Mouse (Mus musculus): Measurements from ENCODE around the gene Lcn10. TPM values are rescaled to one million over a fixed set of nuclear protein-coding genes. Genes with fewer than 3 reads are reported as not detected.

Gene Lcn10
- not detected in 2 replicates for polyA plus RNA-seq (2012; ENCODE audit: insufficient read depth, insufficient read length, missing spikeins)

- Histone ChIP-seq H3K4me3 (ENCODE audit: insufficient read depth, low read depth, low read length) (no peak within 1 kb of the TSS), H3K4me1 (ENCODE audit: control insufficient read depth, insufficient read depth, insufficient read length, low read length) (no peaks in the 10 kb centered on the region), H3K27ac (replicated peaks; ENCODE audit: low read depth, low read length) (no peak within 1 kb of the TSS)
These were observed at the start of gene Lcn10 for GRCm38 (mm10) chr2:25682426-25682825. TSS of gene Lcn10 (plus strand) at chr2:25682726.

GRCm38 (mm10) chr2:25633616-25634015, 48.9 kb upstream of the Lcn10 start:
- Histone ChIP-seq H3K4me1 (ENCODE audit: control insufficient read depth, insufficient read depth, insufficient read length, low read length) (no peaks in the 10 kb centered on the region), H3K4me3 (ENCODE audit: insufficient read depth, low read depth, low read length) (no peak overlapping the region)

GRCm38 (mm10) chr2:25634046-25634445, 48.5 kb upstream of the Lcn10 start:
- Histone ChIP-seq H3K27ac (replicated peaks; ENCODE audit: low read depth, low read length) (no peak overlapping the region), H3K4me1 (ENCODE audit: control insufficient read depth, insufficient read depth, insufficient read length, low read length) (no peaks in the 10 kb centered on the region), H3K4me3 (ENCODE audit: insufficient read depth, low read depth, low read length) (no peak overlapping the region)

More at GRCm38 (mm10) chr2:25633616-25634015, 48.9 kb upstream of the Lcn10 start:
- no peak overlapping the region for H3K27ac ChIP-seq (replicated peaks; ENCODE audit: low read depth, low read length)

GRCm38 (mm10) chr2:25639890-25640289, 42.6 kb upstream of the Lcn10 start:
- no peak overlapping the region for H3K27ac ChIP-seq (replicated peaks; ENCODE audit: low read depth, low read length)
- H3K4me3 ChIP-seq (ENCODE audit: insufficient read depth, low read depth, low read length): no peak overlapping the region
- H3K4me1 ChIP-seq (ENCODE audit: control insufficient read depth, insufficient read depth, insufficient read length, low read length): no peaks in the 10 kb centered on the region

DNA sequence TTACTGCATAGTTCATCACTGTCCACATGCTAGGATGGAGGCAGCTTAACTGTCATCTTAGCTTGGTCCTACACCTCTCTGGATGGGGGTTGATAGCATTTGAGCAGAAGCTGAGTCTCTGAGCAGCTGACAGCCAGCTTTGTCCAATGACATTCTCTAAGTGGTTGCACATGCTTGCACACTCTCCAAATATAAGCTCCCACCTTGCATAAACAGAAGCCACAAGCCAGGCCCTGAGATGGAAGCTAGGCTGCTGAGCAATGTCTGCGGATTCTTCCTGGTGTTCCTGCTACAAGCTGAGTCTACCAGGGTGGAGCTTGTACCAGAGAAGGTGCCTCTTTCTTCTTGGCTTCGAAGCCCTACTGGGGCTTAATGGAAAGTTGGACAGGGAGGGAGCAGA, 29.6 kb upstream of the Lcn10 start, which contains the start of gene Lcn8:
TSS of gene Lcn8 (plus strand) at position 219 of the 400 bp plus-strand sequence.
- no peak within 1 kb of the TSS for H3K4me3 ChIP-seq (ENCODE audit: insufficient read depth, low read depth, low read length)

DNA sequence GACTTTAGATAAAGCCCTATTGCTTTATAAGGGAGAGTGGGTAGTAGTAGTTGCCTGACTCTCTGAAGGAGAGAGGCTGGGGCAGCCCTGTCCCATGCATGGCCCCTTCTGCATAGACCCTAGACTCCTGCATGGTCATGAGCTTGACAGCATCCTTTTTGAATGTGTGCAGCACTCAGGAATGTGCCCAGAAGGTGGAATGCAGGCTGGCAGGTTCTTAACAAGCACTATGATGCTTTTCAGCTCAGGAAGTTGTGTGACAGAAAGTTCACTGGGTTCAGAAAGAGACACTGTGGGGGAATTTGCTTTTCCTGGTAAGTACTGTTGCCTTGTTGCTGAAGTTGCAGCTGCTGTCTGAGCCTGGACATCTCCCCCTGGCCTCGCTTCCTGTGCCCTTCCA, 28.0 kb upstream of the Lcn10 start:
- Histone ChIP-seq H3K4me3 (ENCODE audit: insufficient read depth, low read depth, low read length) (no peak overlapping the region), H3K4me1 (ENCODE audit: control insufficient read depth, insufficient read depth, insufficient read length, low read length) (no peaks in the 10 kb centered on the region), H3K27ac (replicated peaks; ENCODE audit: low read depth, low read length) (no peak overlapping the region)

More for the DNA sequence above, 29.6 kb upstream of the Lcn10 start, which contains the start of gene Lcn8:
- Histone ChIP-seq H3K4me1 (ENCODE audit: control insufficient read depth, insufficient read depth, insufficient read length, low read length) (no peaks in the 10 kb centered on the region), H3K27ac (replicated peaks; ENCODE audit: low read depth, low read length) (no peak within 1 kb of the TSS)

- no peaks in the 10 kb centered on the region for H3K4me1 ChIP-seq (ENCODE audit: control insufficient read depth, insufficient read depth, insufficient read length, low read length)
- no peak overlapping the region for H3K27ac ChIP-seq (replicated peaks; ENCODE audit: low read depth, low read length)
- H3K4me3 ChIP-seq (ENCODE audit: insufficient read depth, low read depth, low read length): no peak overlapping the region
These were observed 25.8 kb upstream of the Lcn10 start for GRCm38 (mm10) chr2:25656691-25657090.

GRCm38 (mm10) chr2:25657246-25657645, 25.3 kb upstream of the Lcn10 start:
- no peaks in the 10 kb centered on the region for H3K4me1 ChIP-seq (ENCODE audit: control insufficient read depth, insufficient read depth, insufficient read length, low read length)
- H3K27ac ChIP-seq (replicated peaks; ENCODE audit: low read depth, low read length): no peak overlapping the region
- no peak overlapping the region for H3K4me3 ChIP-seq (ENCODE audit: insufficient read depth, low read depth, low read length)

DNA sequence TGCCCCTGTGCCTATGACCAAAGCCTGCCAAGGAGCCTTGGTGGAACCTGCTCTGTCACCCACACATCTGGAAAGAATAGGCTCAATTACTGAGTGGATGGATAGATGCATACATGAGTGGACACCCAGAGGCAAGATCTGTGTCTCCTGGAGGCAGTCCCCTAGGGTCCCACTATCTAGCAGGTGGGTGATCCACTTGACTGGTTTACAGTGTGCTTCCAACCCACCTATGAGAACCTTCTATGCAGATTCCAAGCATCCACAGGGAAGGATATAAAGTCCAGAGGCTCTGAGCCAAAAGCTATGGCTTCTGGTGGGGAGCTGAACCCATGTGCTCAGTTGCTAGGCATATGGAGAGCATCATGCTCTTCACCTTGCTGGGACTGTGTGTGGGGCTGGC, 24.9 kb upstream of the Lcn10 start, which contains the start of gene Lcn5:
TSS of gene Lcn5 (plus strand) at position 301 of the 400 bp plus-strand sequence.
- no peak within 1 kb of the TSS for H3K4me3 ChIP-seq (ENCODE audit: insufficient read depth, low read depth, low read length)
- no peak within 1 kb of the TSS for H3K27ac ChIP-seq (replicated peaks; ENCODE audit: low read depth, low read length)
- H3K4me1 ChIP-seq (ENCODE audit: control insufficient read depth, insufficient read depth, insufficient read length, low read length): no peaks in the 10 kb centered on the region

- Histone ChIP-seq H3K27ac (replicated peaks; ENCODE audit: low read depth, low read length) (no peak overlapping the region), H3K4me3 (ENCODE audit: insufficient read depth, low read depth, low read length) (no peak overlapping the region), H3K4me1 (ENCODE audit: control insufficient read depth, insufficient read depth, insufficient read length, low read length) (no peaks in the 10 kb centered on the region)
These were observed 22.2 kb upstream of the Lcn10 start for GRCm38 (mm10) chr2:25660279-25660678.

DNA sequence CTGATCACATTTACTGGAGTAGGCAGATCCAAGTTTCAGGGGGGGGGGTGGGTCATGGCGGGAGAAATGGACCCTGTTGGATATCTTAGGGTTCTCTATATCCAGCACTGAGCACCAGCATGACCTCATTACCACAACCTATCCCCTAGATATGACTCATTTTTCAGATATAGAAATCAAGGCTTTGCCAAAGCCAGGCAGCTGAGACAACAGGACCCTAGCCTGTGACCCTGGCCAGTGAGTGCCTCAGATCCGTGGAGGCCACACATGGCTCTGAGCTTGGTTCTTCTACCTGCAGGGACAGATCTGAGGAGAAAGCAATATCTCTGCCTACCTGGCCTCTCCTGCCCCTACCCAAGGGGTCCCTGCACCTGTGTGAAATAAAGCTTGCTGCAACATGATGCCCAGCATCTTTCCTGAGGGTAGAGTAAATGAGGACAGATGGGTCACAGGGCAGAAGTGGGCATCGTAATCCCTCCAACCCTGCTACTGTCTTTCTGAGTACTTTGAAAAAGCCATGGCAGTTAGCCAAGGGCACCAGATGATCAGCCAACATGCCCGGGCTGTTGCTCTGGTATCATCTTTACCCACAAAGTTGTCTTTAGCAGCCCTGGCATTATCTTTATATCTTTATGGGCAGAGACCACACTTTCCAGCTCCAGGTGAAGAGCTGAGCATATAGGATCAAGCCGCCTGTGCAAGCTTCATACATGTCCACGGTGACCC, 21.1 kb upstream of the Lcn10 start:
- Histone ChIP-seq H3K4me3 (ENCODE audit: insufficient read depth, low read depth, low read length) (no peak overlapping the region), H3K4me1 (ENCODE audit: control insufficient read depth, insufficient read depth, insufficient read length, low read length) (no peaks in the 10 kb centered on the region), H3K27ac (replicated peaks; ENCODE audit: low read depth, low read length) (no peak overlapping the region)

GRCm38 (mm10) chr2:25663511-25663910, 19.0 kb upstream of the Lcn10 start:
- Histone ChIP-seq H3K4me1 (ENCODE audit: control insufficient read depth, insufficient read depth, insufficient read length, low read length) (no peaks in the 10 kb centered on the region), H3K27ac (replicated peaks; ENCODE audit: low read depth, low read length) (no peak overlapping the region), H3K4me3 (ENCODE audit: insufficient read depth, low read depth, low read length) (no peak overlapping the region)

GRCm38 (mm10) chr2:25664125-25664524, 18.4 kb upstream of the Lcn10 start:
- Histone ChIP-seq H3K4me1 (ENCODE audit: control insufficient read depth, insufficient read depth, insufficient read length, low read length) (no peaks in the 10 kb centered on the region), H3K27ac (replicated peaks; ENCODE audit: low read depth, low read length) (no peak overlapping the region), H3K4me3 (ENCODE audit: insufficient read depth, low read depth, low read length) (no peak overlapping the region)

GRCm38 (mm10) chr2:25666516-25666915, 16.0 kb upstream of the Lcn10 start:
- Histone ChIP-seq H3K4me1 (ENCODE audit: control insufficient read depth, insufficient read depth, insufficient read length, low read length) (no peaks in the 10 kb centered on the region), H3K4me3 (ENCODE audit: insufficient read depth, low read depth, low read length) (no peak overlapping the region), H3K27ac (replicated peaks; ENCODE audit: low read depth, low read length) (no peak overlapping the region)

DNA sequence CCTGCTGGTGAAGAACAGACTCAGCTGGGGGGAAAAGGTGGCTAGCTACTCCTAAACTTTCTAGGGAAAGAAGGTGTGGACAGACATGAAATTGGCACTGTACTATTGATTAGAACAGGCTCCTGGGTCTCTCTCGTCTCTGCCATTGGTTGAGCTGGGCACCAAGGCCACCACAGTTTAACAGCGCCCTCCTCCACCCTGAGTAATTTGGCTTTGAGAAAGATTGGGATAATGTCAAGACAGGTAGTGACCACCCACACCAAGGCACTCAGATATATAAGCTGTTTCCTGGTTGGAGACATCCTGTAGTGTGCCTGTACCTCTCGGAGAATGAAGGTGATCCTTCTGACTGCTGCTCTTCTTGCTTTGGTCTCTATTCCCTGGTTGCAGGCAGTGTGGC, 6.0 kb upstream of the Lcn10 start, which contains the start of gene Lcn6:
TSS of gene Lcn6 (plus strand) at position 301 of the 400 bp plus-strand sequence.
- H3K4me1 ChIP-seq (ENCODE audit: control insufficient read depth, insufficient read depth, insufficient read length, low read length): no peaks in the 10 kb centered on the region
- H3K4me3 ChIP-seq (ENCODE audit: insufficient read depth, low read depth, low read length): no peak within 1 kb of the TSS
- no peak within 1 kb of the TSS for H3K27ac ChIP-seq (replicated peaks; ENCODE audit: low read depth, low read length)

DNA sequence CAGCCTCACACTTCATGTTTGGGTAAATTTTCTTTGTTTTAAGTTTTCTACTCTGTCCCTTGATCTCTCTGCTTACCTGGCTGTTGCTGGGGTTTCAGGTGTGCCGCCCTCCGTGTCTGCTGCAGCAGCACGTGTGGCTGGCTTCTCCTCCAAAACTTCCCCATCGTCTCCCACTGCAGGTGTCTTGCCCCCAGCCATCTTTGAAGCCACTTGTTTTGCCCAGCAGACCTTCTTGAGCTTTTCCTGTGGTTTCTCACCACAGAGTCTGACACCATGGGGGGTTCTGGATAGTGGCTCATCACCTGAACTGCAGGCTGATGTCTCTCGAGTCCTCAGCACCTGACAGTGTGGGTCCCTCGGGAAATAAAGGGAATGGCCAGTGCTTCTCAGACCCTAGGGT, 3.0 kb upstream of the Lcn10 start:
- no peaks in the 10 kb centered on the region for H3K4me1 ChIP-seq (ENCODE audit: control insufficient read depth, insufficient read depth, insufficient read length, low read length)
- no peak overlapping the region for H3K27ac ChIP-seq (replicated peaks; ENCODE audit: low read depth, low read length)
- no peak overlapping the region for H3K4me3 ChIP-seq (ENCODE audit: insufficient read depth, low read depth, low read length)
